Mouse (Mus musculus) lung, postnatal 14 days (tissue): ENCODE results near the gene Olfr750.

Source experiments
- DNase-seq: peaks from one replicate; pipeline ENCODE4 v3.0.0; 2021

Gene Olfr750

GRCm38 (mm10) chr14:51026391-51027133 is 47.7 kb downstream of the Olfr750 start:
- peak; percentile 79 for DNase-seq

- no peak for DNase-seq
Observed at GRCm38 (mm10) chr14:51024820-51025219, 49.4 kb downstream of the Olfr750 start.

GRCm38 (mm10) chr14:51023457-51023856 is 50.8 kb downstream of the Olfr750 start:
- DNase-seq = no peak

- peak; percentile 38 for DNase-seq
Observed at GRCm38 (mm10) chr14:51017256-51017655, 57.0 kb downstream of the Olfr750 start.
